Mouse (Mus musculus) MEL (cell line): ENCODE data around the gene Tmem45a. TPM values are rescaled to one million over a fixed set of nuclear protein-coding genes. Genes with fewer than 3 reads are reported as not detected.

ENCODE experiments used
- DNase-seq: peaks from one replicate; pipeline ENCODE4 v3.0.0; 2011; ENCODE audit warnings: low read depth, low spot score
- H3K27ac ChIP-seq: 2 replicates; pipeline ENCODE4 v1.5.1; 2012; ENCODE audit warnings: low read depth, mild to moderate bottlenecking, control low read depth, low read length, moderate library complexity; ENCODE audit not compliant: control insufficient read depth
- H3K27me3 ChIP-seq, 2 experiments: fragments of 150-350 bp in 1 of 2; sonication (generic) in 1 of 2; 2 replicates each; pipeline ENCODE4 v1.6.1; 2012; ENCODE audit warnings: low read length in 2 of 2, mild to moderate bottlenecking in 2 of 2, improper control_type of control experiment in 1 of 2, moderate library complexity in 1 of 2; ENCODE audit not compliant: insufficient read depth in 2 of 2, control insufficient read depth in 1 of 2
- H3K36me3 ChIP-seq, 2 experiments: 2 replicates each; pipeline ENCODE4 v1.6.1; 2012 to 2014; ENCODE audit warnings: low read length in 2 of 2, improper control_type of control experiment in 1 of 2, inconsistent platforms in 1 of 2, mild to moderate bottlenecking in 1 of 2; ENCODE audit not compliant: insufficient read depth in 2 of 2, control insufficient read depth in 1 of 2
- H3K4me1 ChIP-seq, 2 experiments: fragments of 150-350 bp in 1 of 2; sonication (generic) in 1 of 2; 2 replicates each; pipeline ENCODE4 v1.6.1; 2012; ENCODE audit warnings: low read length in 2 of 2, improper control_type of control experiment in 1 of 2, mild to moderate bottlenecking in 1 of 2; ENCODE audit not compliant: insufficient read depth in 2 of 2, control insufficient read depth in 1 of 2
- H3K4me3 ChIP-seq, 2 experiments: fragments of 150-350 bp in 1 of 2; sonication (generic) in 1 of 2; 2 replicates each; pipeline ENCODE4 v1.5.1; 2012; ENCODE audit warnings: low read depth in 2 of 2, low read length in 2 of 2, mild to moderate bottlenecking in 2 of 2, moderate library complexity in 2 of 2, control low read depth in 1 of 2, improper control_type of control experiment in 1 of 2; ENCODE audit not compliant: control insufficient read depth in 1 of 2, insufficient read depth in 1 of 2
- H3K79me2 ChIP-seq: 2 replicates; pipeline ENCODE4 v1.6.1; 2012; ENCODE audit warnings: mild to moderate bottlenecking, low read length, moderate library complexity; ENCODE audit not compliant: control insufficient read depth, poor library complexity, insufficient read depth
- H3K9ac ChIP-seq: 2 replicates; pipeline ENCODE4 v1.6.1; 2012; ENCODE audit warnings: low read depth, mild to moderate bottlenecking, control low read depth, low read length, moderate library complexity; ENCODE audit not compliant: control insufficient read depth, poor library complexity, severe bottlenecking
- H3K9me3 ChIP-seq: fragments of 150-350 bp; sonication (generic); replicated peaks from 2 replicates; pipeline ENCODE4 v1.6.1; 2012; ENCODE audit warnings: mild to moderate bottlenecking, low read length, improper control_type of control experiment, moderate library complexity; ENCODE audit not compliant: insufficient read depth
- BHLHE40 ChIP-seq: IDR thresholded peaks from 2 replicates; pipeline ENCODE4 v1.6.1; 2012; ENCODE audit warnings: low read depth, mild to moderate bottlenecking, inconsistent platforms, low read length, improper control_type of control experiment, borderline replicate concordance
- CHD1 ChIP-seq: IDR thresholded peaks from 2 replicates; pipeline ENCODE4 v1.6.1; 2012; ENCODE audit warnings: low read depth, mild to moderate bottlenecking, inconsistent platforms, low read length, improper control_type of control experiment
- CHD2 ChIP-seq: IDR thresholded peaks from 2 replicates; pipeline ENCODE4 v1.6.1; 2011; ENCODE audit warnings: low read length, improper control_type of control experiment
- CTCF ChIP-seq, 3 experiments: IDR thresholded peaks in 2 of 3; conservative IDR thresholded peaks in 1 of 3; 2 replicates each; pipeline ENCODE4 v1.5.1; 2011 to 2012; ENCODE audit warnings: low read length in 3 of 3, low read depth in 2 of 3, mild to moderate bottlenecking in 2 of 3, improper control_type of control experiment in 1 of 3, inconsistent platforms in 1 of 3, mixed read lengths in 1 of 3, moderate library complexity in 1 of 3; ENCODE audit not compliant: control insufficient read depth in 1 of 3, insufficient read depth in 1 of 3, poor library complexity in 1 of 3, severe bottlenecking in 1 of 3
- E2F4 ChIP-seq: IDR thresholded peaks from 2 replicates; pipeline ENCODE4 v1.6.1; 2011; ENCODE audit warnings: low read depth, low read length, improper control_type of control experiment, borderline replicate concordance
- EP300 ChIP-seq, 2 experiments: IDR thresholded peaks; 2 replicates each; pipeline ENCODE4 v1.6.1; 2011; ENCODE audit warnings: improper control_type of control experiment in 2 of 2, low read length in 2 of 2, low read depth in 1 of 2, mild to moderate bottlenecking in 1 of 2
- GATA1 ChIP-seq: IDR thresholded peaks from 2 replicates; pipeline ENCODE4 v1.6.1; 2011; ENCODE audit warnings: low read depth, low read length, improper control_type of control experiment
- HCFC1 ChIP-seq: IDR thresholded peaks from 2 replicates; pipeline ENCODE4 v1.6.1; 2012; ENCODE audit warnings: low read depth, mild to moderate bottlenecking, inconsistent platforms, low read length, improper control_type of control experiment, moderate library complexity
- MAX ChIP-seq: IDR thresholded peaks from 2 replicates; pipeline ENCODE4 v1.6.1; 2011; ENCODE audit warnings: low read length, improper control_type of control experiment
- MAZ ChIP-seq: IDR thresholded peaks from 2 replicates; pipeline ENCODE4 v1.6.1; 2012; ENCODE audit warnings: low read depth, mild to moderate bottlenecking, inconsistent platforms, low read length, improper control_type of control experiment
- MEF2A ChIP-seq: IDR thresholded peaks from 2 replicates; pipeline ENCODE4 v1.6.1; 2014; ENCODE audit warnings: low read depth, mild to moderate bottlenecking, inconsistent platforms, low read length, improper control_type of control experiment; ENCODE audit not compliant: poor library complexity, insufficient replicate concordance, severe bottlenecking; ENCODE audit errors: extremely low read depth
- MXI1 ChIP-seq: IDR thresholded peaks from 2 replicates; pipeline ENCODE4 v1.6.1; 2011; ENCODE audit warnings: mild to moderate bottlenecking, low read depth, low read length, improper control_type of control experiment
- MYC ChIP-seq: IDR thresholded peaks from 2 replicates; pipeline ENCODE4 v1.6.1; 2011; ENCODE audit warnings: low read depth, mild to moderate bottlenecking, low read length, improper control_type of control experiment, moderate library complexity
- NELFE ChIP-seq: IDR thresholded peaks from 2 replicates; pipeline ENCODE4 v1.6.1; 2011; ENCODE audit warnings: low read depth, low read length, improper control_type of control experiment
- POLR2A ChIP-seq, 2 experiments: IDR thresholded peaks; 2 replicates each; pipeline ENCODE4 v1.6.1; 2011 to 2012; ENCODE audit warnings: low read length in 2 of 2, mild to moderate bottlenecking in 2 of 2, control low read depth in 1 of 2, improper control_type of control experiment in 1 of 2, low read depth in 1 of 2, moderate library complexity in 1 of 2; ENCODE audit not compliant: control insufficient read depth in 1 of 2, insufficient read depth in 1 of 2, poor library complexity in 1 of 2
- POLR2AphosphoS5 ChIP-seq: IDR thresholded peaks from 2 replicates; pipeline ENCODE4 v1.6.1; 2012; ENCODE audit warnings: low read depth, borderline replicate concordance, mild to moderate bottlenecking, inconsistent platforms, low read length, moderate library complexity, mixed read lengths
- RCOR1 ChIP-seq: IDR thresholded peaks from 2 replicates; pipeline ENCODE4 v1.6.1; 2012; ENCODE audit warnings: low read depth, mild to moderate bottlenecking, inconsistent platforms, low read length, improper control_type of control experiment
- SIN3A ChIP-seq: IDR thresholded peaks from 2 replicates; pipeline ENCODE4 v1.6.1; 2012; ENCODE audit warnings: low read length, improper control_type of control experiment, inconsistent platforms
- TAL1 ChIP-seq: IDR thresholded peaks from 2 replicates; pipeline ENCODE4 v1.6.1; 2012; ENCODE audit warnings: mild to moderate bottlenecking, inconsistent platforms, low read length, moderate library complexity, mixed read lengths
- TBP ChIP-seq: IDR thresholded peaks from 2 replicates; pipeline ENCODE4 v1.8.0; 2011; ENCODE audit warnings: low read depth, low read length, improper control_type of control experiment
- TCF12 ChIP-seq: IDR thresholded peaks from 2 replicates; pipeline ENCODE4 v1.6.1; 2014; ENCODE audit warnings: low read depth, mild to moderate bottlenecking, inconsistent platforms, low read length, improper control_type of control experiment, moderate library complexity
- UBTF ChIP-seq: IDR thresholded peaks from 2 replicates; pipeline ENCODE4 v1.6.1; 2012; ENCODE audit warnings: low read depth, mild to moderate bottlenecking, inconsistent platforms, low read length, improper control_type of control experiment, moderate library complexity, borderline replicate concordance; ENCODE audit not compliant: insufficient read depth
- USF1 ChIP-seq: IDR thresholded peaks from 2 replicates; pipeline ENCODE4 v1.6.1; 2014; ENCODE audit warnings: low read depth, mild to moderate bottlenecking, inconsistent platforms, low read length, improper control_type of control experiment, moderate library complexity
- USF2 ChIP-seq, 2 experiments: IDR thresholded peaks; 2 replicates each; pipeline ENCODE4 v1.6.1; 2011 to 2012; ENCODE audit warnings: improper control_type of control experiment in 2 of 2, low read length in 2 of 2, borderline replicate concordance in 1 of 2, inconsistent platforms in 1 of 2, low read depth in 1 of 2, mild to moderate bottlenecking in 1 of 2; ENCODE audit not compliant: insufficient read depth in 1 of 2
- ZC3H11A ChIP-seq: IDR thresholded peaks from 2 replicates; pipeline ENCODE4 v1.6.1; 2012; ENCODE audit warnings: low read depth, mild to moderate bottlenecking, inconsistent platforms, low read length, improper control_type of control experiment
- ZMIZ1 ChIP-seq: IDR thresholded peaks from 2 replicates; pipeline ENCODE4 v1.6.1; 2012; ENCODE audit warnings: low read depth, mild to moderate bottlenecking, inconsistent platforms, low read length, improper control_type of control experiment, moderate library complexity
- ZNF384 ChIP-seq: IDR thresholded peaks from 2 replicates; pipeline ENCODE4 v1.6.1; 2012; ENCODE audit warnings: low read depth, mild to moderate bottlenecking, inconsistent platforms, low read length, improper control_type of control experiment
- polyA plus RNA-seq, 2 experiments: library from polyadenylated mRNA; stranded (reverse) in 1 of 2; unstranded in 1 of 2; fragments of >175 nt in 1 of 2; fragments of >200 nt in 1 of 2; gene quantifications; 2 replicates each; pipeline versions ENCODE4 v1.2.1 to v1.2.4; 2012; ENCODE audit warnings: low replicate concordance in 2 of 2, low read depth in 1 of 2; ENCODE audit not compliant: insufficient read length in 2 of 2, insufficient read depth in 1 of 2, missing spikeins in 1 of 2
- total RNA-seq: library from RNA; depleted of rRNA; stranded (reverse); fragments of 300-350 nt; gene quantifications from 2 replicates; pipeline ENCODE4 v1.2.3, GENCODE M21; 2012

Gene Tmem45a
- total and polyA plus RNA-seq, 3 experiments = not detected

DNA sequence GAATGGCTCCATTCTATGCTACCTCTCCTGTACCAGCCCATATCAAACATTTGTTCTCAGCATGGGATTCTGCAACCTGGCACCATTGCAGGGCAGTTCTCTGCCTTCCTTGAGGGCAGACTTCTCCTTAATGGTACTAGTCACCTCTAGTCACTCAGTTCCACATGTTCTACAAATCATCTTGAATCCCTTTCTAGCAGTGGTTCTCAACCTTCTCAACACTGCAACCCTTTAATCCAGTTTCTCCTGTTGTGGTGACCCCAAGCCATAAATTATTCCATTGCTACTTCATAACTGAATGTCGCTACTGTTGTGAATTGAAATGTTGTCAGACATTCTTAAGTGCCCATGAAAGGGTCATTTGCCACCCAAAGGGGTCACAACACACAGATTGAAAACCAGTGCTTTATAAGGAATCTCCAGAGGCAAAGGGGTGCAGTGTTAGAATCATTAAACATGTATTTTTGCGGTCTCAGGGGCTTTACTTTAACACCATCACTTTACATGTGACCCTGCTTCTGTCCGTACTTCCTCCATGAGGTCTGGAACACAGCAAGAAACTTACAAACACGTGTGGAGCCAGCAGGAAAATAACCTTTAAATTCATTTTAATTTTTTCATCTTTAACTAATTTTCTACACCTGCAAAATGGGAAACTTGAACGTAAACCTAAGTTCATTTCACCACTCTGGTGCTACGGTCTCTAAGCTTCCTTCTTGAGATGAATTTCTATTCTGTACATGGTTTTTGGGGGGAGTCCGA, 91.4 kb downstream of the Tmem45a start:
- peaks cover 14 to 16% of the 10 kb centered on the region in 2 experiments for H3K4me1 ChIP-seq
- H3K36me3 ChIP-seq = peaks cover 0 to 30% of the 10 kb centered on the region in 2 experiments; a peak in 2 of 4 replicates
- H3K27me3 ChIP-seq = no peaks in the 10 kb centered on the region; a peak in 1 of 4 replicates
- peak; percentile 67 for DNase-seq
- H3K79me2 ChIP-seq = peaks cover 9% of the 10 kb centered on the region
- H3K9ac ChIP-seq = peak overlapping the region; percentile 69
- H3K9me3 ChIP-seq = no peaks in the 10 kb centered on the region
- H3K4me3 ChIP-seq = peak overlapping the region; percentile 81 to 87
- H3K27ac ChIP-seq = peak overlapping the region; percentile 67
- no peak for TF ChIP-seq E2F4
- TF ChIP-seq SIN3A = peak; percentile 48; the same call in 1 of the 2 replicates
- no peak for TF ChIP-seq TAL1
- TF ChIP-seq EP300 (IDR thresholded peaks at IDR 0.05; ENCODE audit: low read depth in 1 of 2, low read length in 2 of 2) = peak in 1 of 2 experiments; percentile 10; a peak in 1 of 4 replicates
- TF ChIP-seq ZMIZ1 = 0 out of 2 replicates have a peak, but pooled peaks have one; percentile 15
- peak; percentile 93 for TF ChIP-seq MXI1
- 0 out of 2 replicates have a peak, but pooled peaks have one; percentile 29 for TF ChIP-seq TBP
- TF ChIP-seq POLR2A (IDR thresholded peaks at IDR 0.05; ENCODE audit: control insufficient read depth in 1 of 2, insufficient read depth in 1 of 2, low read depth in 1 of 2, low read length in 2 of 2, poor library complexity in 1 of 2) = 0 out of 4 replicates have a peak, but pooled peaks of 1 of the 2 experiments have one; percentile 26
- no peak for TF ChIP-seq BHLHE40
- peak; percentile 24; the same call in 1 of the 2 replicates for TF ChIP-seq TCF12
- peak; percentile 78 for TF ChIP-seq MAX
- peak; percentile 12; the same call in 1 of the 2 replicates for TF ChIP-seq NELFE
- TF ChIP-seq CHD1 = peak; percentile 86
- peak; percentile 34; the same call in 1 of the 2 replicates for TF ChIP-seq USF1
- TF ChIP-seq MYC = peak; percentile 94
- TF ChIP-seq, all 39 proteins: peak for 12

DNA sequence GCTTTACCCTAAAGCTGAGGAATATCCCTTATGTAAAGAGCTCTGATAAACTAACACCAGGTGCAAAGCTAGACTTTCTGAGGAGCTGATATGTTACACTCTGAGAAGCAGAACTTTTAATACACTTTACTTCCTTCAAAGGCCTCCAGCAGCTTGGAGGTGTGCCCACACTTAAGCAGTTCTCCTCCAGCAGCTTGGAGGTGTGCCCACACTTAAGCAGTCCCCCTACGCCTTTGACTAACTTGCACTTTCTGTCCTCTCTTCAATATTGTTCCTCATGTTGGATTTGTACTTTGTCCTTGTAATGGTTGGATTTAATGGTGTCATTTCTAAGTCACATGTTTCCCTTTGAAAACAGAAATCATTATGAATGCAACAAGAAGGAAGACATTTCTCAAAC, 92.2 kb downstream of the Tmem45a start:
- Histone ChIP-seq H3K27me3 (no peaks in the 10 kb centered on the region; a peak in 1 of 4 replicates), H3K79me2 (peaks cover 9% of the 10 kb centered on the region)
- TF ChIP-seq POLR2AphosphoS5 (no peak), ZC3H11A (no peak), ZNF384 (no peak), TBP (peak; percentile 89), MAZ (0 out of 2 replicates have a peak, but pooled peaks have one; percentile 17), MAX (no peak), MYC (peak; percentile 88), USF2 (IDR thresholded peaks at IDR 0.05; ENCODE audit: borderline replicate concordance in 1 of 2, insufficient read depth in 1 of 2, low read depth in 1 of 2, low read length in 2 of 2) (no peak), RCOR1 (peak; percentile 39; the same call in 1 of the 2 replicates), GATA1 (0 out of 2 replicates have a peak, but pooled peaks have one; percentile 4), TCF12 (peak; percentile 35; the same call in 1 of the 2 replicates), HCFC1 (peak; percentile 79), USF1 (no peak), UBTF (no peak), CTCF (IDR thresholded peaks at IDR 0.05 in 2 of 3, conservative IDR thresholded peaks at IDR 0.05 in 1 of 3; ENCODE audit: control insufficient read depth in 1 of 3, insufficient read depth in 1 of 3, low read depth in 2 of 3, low read length in 3 of 3, poor library complexity in 1 of 3, severe bottlenecking in 1 of 3) (no peak), EP300 (IDR thresholded peaks at IDR 0.05; ENCODE audit: low read depth in 1 of 2, low read length in 2 of 2) (0 out of 4 replicates have a peak, but pooled peaks of 1 of the 2 experiments have one; percentile 3), CHD2 (no peak), MEF2A (no peak), BHLHE40 (no peak)

More for the DNA sequence above, 92.2 kb downstream of the Tmem45a start:
- H3K4me3 ChIP-seq = peak overlapping the region; percentile 43 to 87
- peak; percentile 96 for DNase-seq
- peak overlapping the region; percentile 89 for H3K27ac ChIP-seq
- peaks cover 0 to 24% of the 10 kb centered on the region in 2 experiments; a peak in 2 of 4 replicates for H3K36me3 ChIP-seq
- peak overlapping the region; percentile 69 for H3K9ac ChIP-seq
- H3K9me3 ChIP-seq = no peaks in the 10 kb centered on the region
- peaks cover 9 to 10% of the 10 kb centered on the region in 2 experiments; a peak in 3 of 4 replicates for H3K4me1 ChIP-seq
